Mouse (Mus musculus): ENCODE measurements around the gene Enthd1. TPM values are rescaled to one million over a fixed set of nuclear protein-coding genes. Genes with fewer than 3 reads are reported as not detected.

Enthd1 gene
- total RNA-seq, 2 experiments from 2014 or later = not detected

- intact Hi-C loops (cut with DNase I) = no loop called here
- DNase-seq = no peak
Measured at GRCm38 (mm10) chr15:80491505-80491904, 73.5 kb downstream of the Enthd1 start.

GRCm38 (mm10) chr15:80490151-80490550, 74.8 kb downstream of the Enthd1 start:
- DNase-seq = no peak
- intact Hi-C loops (cut with DNase I) = no loop called here

- no peak for DNase-seq
- intact Hi-C loops (cut with DNase I) = no loop called here
Measured at GRCm38 (mm10) chr15:80488658-80489057, 76.3 kb downstream of the Enthd1 start.

- intact Hi-C loops (cut with DNase I) = no loop called here
- DNase-seq = no peak
Measured at GRCm38 (mm10) chr15:80485601-80486000, 79.4 kb downstream of the Enthd1 start.

- no peak for DNase-seq
- intact Hi-C loops (cut with DNase I) = no loop called here
Measured at GRCm38 (mm10) chr15:80483041-80483705, 81.8 kb downstream of the Enthd1 start.

GRCm38 (mm10) chr15:80482348-80482747, 82.6 kb downstream of the Enthd1 start:
- intact Hi-C loops (cut with DNase I) = no loop called here
- DNase-seq = no peak

GRCm38 (mm10) chr15:80474429-80475002, 90.4 kb downstream of the Enthd1 start:
- no peak for DNase-seq
- intact Hi-C loops (cut with DNase I) = no loop called here

GRCm38 (mm10) chr15:80467876-80468275, 97.1 kb downstream of the Enthd1 start:
- no peak for DNase-seq
- intact Hi-C loops (cut with DNase I) = no loop called here

GRCm38 (mm10) chr15:80462106-80462505, 102.8 kb downstream of the Enthd1 start:
- intact Hi-C loops (cut with DNase I) = no loop called here
- DNase-seq = no peak

- intact Hi-C loops (cut with DNase I) = no loop called here
Measured at GRCm38 (mm10) chr15:80461446-80461845, 103.5 kb downstream of the Enthd1 start.

GRCm38 (mm10) chr15:80460011-80460410, 104.9 kb downstream of the Enthd1 start:
- intact Hi-C loops (cut with DNase I) = no loop called here
- DNase-seq = no peak

More at GRCm38 (mm10) chr15:80461446-80461845, 103.5 kb downstream of the Enthd1 start:
- no peak for DNase-seq

GRCm38 (mm10) chr15:80457984-80458383, 107.0 kb downstream of the Enthd1 start:
- no peak for DNase-seq
- intact Hi-C loops (cut with DNase I) = no loop called here

GRCm38 (mm10) chr15:80454486-80454885, 110.5 kb downstream of the Enthd1 start:
- intact Hi-C loops (cut with DNase I) = no loop called here
- no peak for DNase-seq

- DNase-seq = no peak
- intact Hi-C loops (cut with DNase I) = no loop called here
Measured at GRCm38 (mm10) chr15:80452425-80452824, 112.5 kb downstream of the Enthd1 start.

- intact Hi-C loops (cut with DNase I) = no loop called here
- no peak for DNase-seq
Measured at GRCm38 (mm10) chr15:80445956-80446687, 118.8 kb downstream of the Enthd1 start.

GRCm38 (mm10) chr15:80440195-80440594, 124.8 kb downstream of the Enthd1 start:
- DNase-seq = no peak
- intact Hi-C loops (cut with DNase I) = no loop called here

GRCm38 (mm10) chr15:80438423-80438822, 126.5 kb downstream of the Enthd1 start:
- intact Hi-C loops (cut with DNase I) = no loop called here
- DNase-seq = no peak

- no peak for DNase-seq
- intact Hi-C loops (cut with DNase I) = no loop called here
Measured at GRCm38 (mm10) chr15:80437996-80438395, 127.0 kb downstream of the Enthd1 start.

- DNase-seq = no peak
- intact Hi-C loops (cut with DNase I) = no loop called here
Measured at GRCm38 (mm10) chr15:80436961-80437360, 128.0 kb downstream of the Enthd1 start.

GRCm38 (mm10) chr15:80430324-80430723, 134.6 kb downstream of the Enthd1 start:
- DNase-seq = no peak
- intact Hi-C loops (cut with DNase I) = no loop called here

GRCm38 (mm10) chr15:80418146-80418545, 146.8 kb downstream of the Enthd1 start:
- intact Hi-C loops (cut with DNase I) = no loop called here
- no peak for DNase-seq

GRCm38 (mm10) chr15:80417066-80417465, 147.9 kb downstream of the Enthd1 start:
- DNase-seq = no peak
- intact Hi-C loops (cut with DNase I) = no loop called here

All from gastrocnemius, postnatal 36 days (tissue).